Mouse (Mus musculus): ENCODE results near the gene Smco2. TPM values are rescaled to one million over a fixed set of nuclear protein-coding genes. Genes with fewer than 3 reads are reported as not detected.

Smco2 gene
- polyA plus RNA-seq, 1 experiment = 0.13 TPM

GRCm38 (mm10) chr6:146834342-146834741 is 15.6 kb upstream of the Smco2 start:
- TF ChIP-seq POLR2A (IDR thresholded peaks at IDR 0.05; ENCODE audit: extremely low read depth, insufficient read depth, low read length) = no peak
- no peak for TF ChIP-seq CTCF (IDR thresholded peaks at IDR 0.05; ENCODE audit: extremely low read depth, insufficient read depth, low read length)
- Histone ChIP-seq H3K4me3 (ENCODE audit: insufficient read depth, low read length) (no peak overlapping the region), H3K4me1 (ENCODE audit: control insufficient read depth, insufficient read depth, low read length) (peaks cover 3% of the 10 kb centered on the region; the same call in 1 of the 2 replicates), H3K27ac (ENCODE audit: insufficient read depth, low read length) (no peak overlapping the region)

- Histone ChIP-seq H3K4me3 (ENCODE audit: insufficient read depth, low read length) (no peak overlapping the region), H3K4me1 (ENCODE audit: control insufficient read depth, insufficient read depth, low read length) (peaks cover 3% of the 10 kb centered on the region; the same call in 1 of the 2 replicates), H3K27ac (ENCODE audit: insufficient read depth, low read length) (no peak overlapping the region)
- TF ChIP-seq POLR2A (IDR thresholded peaks at IDR 0.05; ENCODE audit: extremely low read depth, insufficient read depth, low read length) (no peak), CTCF (IDR thresholded peaks at IDR 0.05; ENCODE audit: extremely low read depth, insufficient read depth, low read length) (no peak)
Measured at GRCm38 (mm10) chr6:146835784-146836183, 14.1 kb upstream of the Smco2 start.

GRCm38 (mm10) chr6:146837316-146837715 is 12.6 kb upstream of the Smco2 start:
- TF ChIP-seq CTCF (IDR thresholded peaks at IDR 0.05; ENCODE audit: extremely low read depth, insufficient read depth, low read length) (no peak), POLR2A (IDR thresholded peaks at IDR 0.05; ENCODE audit: extremely low read depth, insufficient read depth, low read length) (no peak)
- Histone ChIP-seq H3K4me1 (ENCODE audit: control insufficient read depth, insufficient read depth, low read length) (peaks cover 3% of the 10 kb centered on the region; the same call in 1 of the 2 replicates), H3K4me3 (ENCODE audit: insufficient read depth, low read length) (no peak overlapping the region), H3K27ac (ENCODE audit: insufficient read depth, low read length) (no peak overlapping the region)

- H3K4me3 ChIP-seq (ENCODE audit: insufficient read depth, low read length) = no peak overlapping the region
Measured at GRCm38 (mm10) chr6:146838366-146838765, 11.5 kb upstream of the Smco2 start.

GRCm38 (mm10) chr6:146838863-146839262 is 11.0 kb upstream of the Smco2 start:
- H3K27ac ChIP-seq (ENCODE audit: insufficient read depth, low read length) = no peak overlapping the region
- TF ChIP-seq POLR2A (IDR thresholded peaks at IDR 0.05; ENCODE audit: extremely low read depth, insufficient read depth, low read length) = no peak
- TF ChIP-seq CTCF (IDR thresholded peaks at IDR 0.05; ENCODE audit: extremely low read depth, insufficient read depth, low read length) = no peak
- no peak overlapping the region for H3K4me3 ChIP-seq (ENCODE audit: insufficient read depth, low read length)
- peaks cover 3% of the 10 kb centered on the region; the same call in 1 of the 2 replicates for H3K4me1 ChIP-seq (ENCODE audit: control insufficient read depth, insufficient read depth, low read length)

More at GRCm38 (mm10) chr6:146838366-146838765, 11.5 kb upstream of the Smco2 start:
- H3K27ac ChIP-seq (ENCODE audit: insufficient read depth, low read length) = no peak overlapping the region
- peaks cover 3% of the 10 kb centered on the region; the same call in 1 of the 2 replicates for H3K4me1 ChIP-seq (ENCODE audit: control insufficient read depth, insufficient read depth, low read length)
- TF ChIP-seq POLR2A (IDR thresholded peaks at IDR 0.05; ENCODE audit: extremely low read depth, insufficient read depth, low read length) (no peak), CTCF (IDR thresholded peaks at IDR 0.05; ENCODE audit: extremely low read depth, insufficient read depth, low read length) (no peak)

GRCm38 (mm10) chr6:146844867-146845266 is 5.0 kb upstream of the Smco2 start:
- Histone ChIP-seq H3K4me3 (ENCODE audit: insufficient read depth, low read length) (no peak overlapping the region), H3K27ac (ENCODE audit: insufficient read depth, low read length) (no peak overlapping the region), H3K4me1 (ENCODE audit: control insufficient read depth, insufficient read depth, low read length) (no peaks in the 10 kb centered on the region)
- TF ChIP-seq POLR2A (IDR thresholded peaks at IDR 0.05; ENCODE audit: extremely low read depth, insufficient read depth, low read length) = no peak
- TF ChIP-seq CTCF (IDR thresholded peaks at IDR 0.05; ENCODE audit: extremely low read depth, insufficient read depth, low read length) = no peak

GRCm38 (mm10) chr6:146845347-146845746 is 4.6 kb upstream of the Smco2 start:
- no peak overlapping the region for H3K4me3 ChIP-seq (ENCODE audit: insufficient read depth, low read length)
- TF ChIP-seq POLR2A (IDR thresholded peaks at IDR 0.05; ENCODE audit: extremely low read depth, insufficient read depth, low read length) (no peak), CTCF (IDR thresholded peaks at IDR 0.05; ENCODE audit: extremely low read depth, insufficient read depth, low read length) (no peak)
- no peaks in the 10 kb centered on the region for H3K4me1 ChIP-seq (ENCODE audit: control insufficient read depth, insufficient read depth, low read length)
- H3K27ac ChIP-seq (ENCODE audit: insufficient read depth, low read length) = no peak overlapping the region

- no peak for TF ChIP-seq CTCF (IDR thresholded peaks at IDR 0.05; ENCODE audit: extremely low read depth, insufficient read depth, low read length)
- no peak for TF ChIP-seq POLR2A (IDR thresholded peaks at IDR 0.05; ENCODE audit: extremely low read depth, insufficient read depth, low read length)
- Histone ChIP-seq H3K4me1 (ENCODE audit: control insufficient read depth, insufficient read depth, low read length) (no peaks in the 10 kb centered on the region), H3K27ac (ENCODE audit: insufficient read depth, low read length) (no peak overlapping the region), H3K4me3 (ENCODE audit: insufficient read depth, low read length) (no peak overlapping the region)
Measured at GRCm38 (mm10) chr6:146845961-146846750, 3.7 kb upstream of the Smco2 start.

- Histone ChIP-seq H3K4me3 (ENCODE audit: insufficient read depth, low read length) (no peak overlapping the region), H3K27ac (ENCODE audit: insufficient read depth, low read length) (no peak overlapping the region), H3K4me1 (ENCODE audit: control insufficient read depth, insufficient read depth, low read length) (no peaks in the 10 kb centered on the region)
- TF ChIP-seq CTCF (IDR thresholded peaks at IDR 0.05; ENCODE audit: extremely low read depth, insufficient read depth, low read length) (no peak), POLR2A (IDR thresholded peaks at IDR 0.05; ENCODE audit: extremely low read depth, insufficient read depth, low read length) (no peak)
Measured at GRCm38 (mm10) chr6:146847402-146847801, 2.5 kb upstream of the Smco2 start.

- no peaks in the 10 kb centered on the region for H3K4me1 ChIP-seq (ENCODE audit: control insufficient read depth, insufficient read depth, low read length)
- TF ChIP-seq CTCF (IDR thresholded peaks at IDR 0.05; ENCODE audit: extremely low read depth, insufficient read depth, low read length) (no peak), POLR2A (IDR thresholded peaks at IDR 0.05; ENCODE audit: extremely low read depth, insufficient read depth, low read length) (no peak)
- H3K4me3 ChIP-seq (ENCODE audit: insufficient read depth, low read length) = no peak overlapping the region
- no peak overlapping the region for H3K27ac ChIP-seq (ENCODE audit: insufficient read depth, low read length)
Measured at GRCm38 (mm10) chr6:146848281-146848680, 1.6 kb upstream of the Smco2 start.

Measured in cortical plate, adult 2 months (tissue).